Mouse (Mus musculus): ENCODE measurements at regions not wholly inside any gene's neighbourhood (a gene's known extent, or its start where the extent isn't known, plus 50 kb on each side); places are given as distances from the start of the nearest gene placed in this dataset.
A peak's percentile ranks its signal among the peaks of the same experiment; 100 is the strongest.

- peak; percentile 8 for DNase-seq
Observed at GRCm38 (mm10) chrX:4136135-4136534, 60.2 kb upstream of the Btbd35f28 start.
